Mouse (Mus musculus): ENCODE measurements around the gene Sema3g. TPM values are rescaled to one million over a fixed set of nuclear protein-coding genes. Genes with fewer than 3 reads are reported as not detected.
A peak's percentile ranks its signal among the peaks of the same experiment; 100 is the strongest.

The Sema3g gene
- polyA plus RNA-seq, 1 experiment from 2014 or later: 0.65 TPM

DNA sequence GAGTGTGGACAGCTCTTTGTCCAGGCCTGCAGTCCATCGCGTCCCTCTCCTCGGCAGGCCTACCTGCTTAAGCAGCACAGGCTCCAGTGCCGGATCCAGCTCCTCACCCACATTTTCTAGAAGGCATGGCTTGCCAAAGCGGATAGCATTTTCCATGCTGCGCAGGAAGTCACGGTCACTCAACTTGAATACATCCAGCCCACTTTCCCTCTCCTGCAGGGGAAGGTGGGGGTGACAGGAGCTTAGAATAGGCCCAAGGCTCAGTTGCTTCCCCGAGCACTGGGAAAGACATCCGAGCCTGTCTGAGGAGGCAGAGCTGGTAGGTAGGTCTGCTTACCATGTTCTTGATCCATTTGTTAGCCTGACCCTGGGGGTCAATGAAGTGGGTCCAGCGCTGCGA, 50.0 kb downstream of the Sema3g start:
- no peaks in the 10 kb centered on the region for H3K36me3 ChIP-seq (replicated peaks)
- 83% methylated on average over 11 of the region's 11 CpGs for WGBS
- ATAC-seq (replicated peaks): no peak
- no peak overlapping the region for H3K4me2 ChIP-seq
- no peak overlapping the region for H3K9ac ChIP-seq
- H3K27me3 ChIP-seq (replicated peaks): no peaks in the 10 kb centered on the region
- H3K9me3 ChIP-seq: no peaks in the 10 kb centered on the region
- peaks cover 26% of the 10 kb centered on the region for H3K4me1 ChIP-seq
- H3K27ac ChIP-seq: peak overlapping the region; percentile 73
- no peak overlapping the region for H3K4me3 ChIP-seq

DNA sequence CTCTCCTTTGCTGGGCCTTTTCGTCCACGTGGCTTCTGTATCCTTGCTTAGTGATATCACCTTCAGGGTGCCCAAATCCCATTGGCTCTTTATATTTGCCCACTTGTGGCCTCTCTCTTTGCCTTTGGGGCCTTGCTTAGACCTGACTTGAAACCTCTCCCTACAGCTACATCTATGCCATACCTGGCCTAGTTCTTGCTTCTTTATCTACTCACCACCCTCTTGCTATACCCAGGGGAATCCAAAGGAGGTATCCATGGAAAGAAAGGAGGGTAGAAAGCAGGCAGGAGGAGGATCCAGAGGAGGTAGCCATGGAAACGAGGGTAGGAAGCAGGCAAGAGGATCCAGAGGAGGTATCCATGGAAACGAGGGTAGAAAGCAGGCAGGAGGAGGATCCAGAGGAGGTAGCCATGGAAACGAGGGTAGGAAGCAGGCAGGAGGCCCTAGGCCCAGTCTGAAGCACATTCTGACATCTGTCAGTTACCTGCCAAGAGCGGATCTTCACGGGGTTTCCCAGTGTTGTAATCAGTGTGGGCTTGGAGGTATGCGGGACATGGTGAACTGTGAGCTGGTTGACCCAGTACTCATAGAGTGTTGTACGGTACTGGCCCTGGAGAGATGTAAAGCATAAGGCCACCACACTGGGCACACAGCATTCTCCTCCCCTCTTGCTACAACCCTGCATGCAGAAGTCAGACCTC, 50.8 kb downstream of the Sema3g start:
- no peak overlapping the region for H3K9ac ChIP-seq
- peak; percentile 79 for ATAC-seq (replicated peaks)
- peak overlapping the region; percentile 46 for H3K4me2 ChIP-seq
- H3K4me1 ChIP-seq: peaks cover 26% of the 10 kb centered on the region
- H3K9me3 ChIP-seq: no peaks in the 10 kb centered on the region
- H3K27ac ChIP-seq: peak overlapping the region; percentile 73
- H3K27me3 ChIP-seq (replicated peaks): no peaks in the 10 kb centered on the region
- 18% methylated on average over 9 of the region's 9 CpGs for WGBS
- H3K4me3 ChIP-seq: peak overlapping the region; percentile 24
- no peaks in the 10 kb centered on the region for H3K36me3 ChIP-seq (replicated peaks)

DNA sequence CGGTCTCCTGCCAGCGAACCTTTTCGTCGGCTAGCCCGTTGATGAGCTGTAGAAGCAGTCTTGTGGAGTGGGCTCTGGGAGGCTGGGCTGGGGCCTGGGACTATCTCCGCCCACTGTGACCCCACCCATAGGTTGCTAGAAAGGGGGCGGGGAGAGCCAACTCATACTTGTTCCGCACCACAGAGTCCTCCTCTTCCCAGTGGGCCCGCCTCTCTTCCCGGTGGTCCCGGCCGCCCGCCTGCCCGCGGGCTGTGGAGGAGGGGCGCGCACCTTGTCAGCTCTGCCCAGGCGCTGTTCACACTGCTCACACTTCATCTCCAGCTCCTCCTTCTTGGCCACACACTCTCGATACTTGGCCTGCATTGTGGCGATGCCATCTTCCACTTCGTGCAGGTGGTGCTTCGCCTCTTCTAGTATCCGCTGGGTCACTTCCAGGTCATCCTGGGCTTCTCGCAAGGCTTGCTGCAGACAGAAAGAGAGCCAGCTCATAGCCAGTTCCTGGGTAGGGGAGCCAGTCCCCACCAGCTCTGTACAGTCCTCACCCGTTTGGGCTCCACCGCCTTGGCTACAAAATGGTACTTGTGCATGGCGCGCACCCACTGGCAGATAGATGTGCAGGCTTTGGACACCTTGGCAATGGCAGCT, 51.9 kb downstream of the Sema3g start:
- H3K9ac ChIP-seq: no peak overlapping the region
- peak; percentile 64 for ATAC-seq (replicated peaks)
- peak overlapping the region; percentile 73 for H3K27ac ChIP-seq
- peak overlapping the region; percentile 46 for H3K4me2 ChIP-seq
- 16% methylated on average over 26 of the region's 28 CpGs for WGBS
- H3K9me3 ChIP-seq: no peaks in the 10 kb centered on the region
- no peaks in the 10 kb centered on the region for H3K27me3 ChIP-seq (replicated peaks)
- H3K4me3 ChIP-seq: peak overlapping the region; percentile 24
- peaks cover 26% of the 10 kb centered on the region for H3K4me1 ChIP-seq
- no peaks in the 10 kb centered on the region for H3K36me3 ChIP-seq (replicated peaks)

DNA sequence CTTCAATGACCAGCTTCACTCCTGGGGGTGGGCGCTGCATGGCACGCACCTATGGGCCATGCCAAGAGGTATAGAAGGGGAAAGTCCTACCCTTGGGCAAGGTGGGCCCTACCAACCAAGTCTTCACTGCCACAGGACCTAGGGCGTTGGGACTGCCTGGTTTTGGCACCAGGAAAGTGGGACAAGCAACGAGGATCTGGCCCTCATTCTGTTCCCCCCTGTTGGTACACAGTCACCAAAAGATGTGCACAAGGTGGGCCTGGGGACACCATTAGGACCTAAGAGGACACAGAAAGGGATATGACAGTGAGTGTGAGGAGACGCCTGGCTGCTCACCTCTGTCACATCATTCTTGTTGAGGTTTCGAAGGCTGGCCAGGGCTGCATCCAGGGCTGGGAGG, 53.5 kb downstream of the Sema3g start:
- Histone ChIP-seq H3K27me3 (replicated peaks) (no peaks in the 10 kb centered on the region), H3K9ac (no peak overlapping the region), H3K4me3 (no peak overlapping the region), H3K4me2 (no peak overlapping the region), H3K9me3 (no peaks in the 10 kb centered on the region), H3K4me1 (peaks cover 26% of the 10 kb centered on the region), H3K27ac (no peak overlapping the region), H3K36me3 (replicated peaks) (no peaks in the 10 kb centered on the region)
- no peak for ATAC-seq (replicated peaks)
- 95% methylated on average over 6 of the region's 6 CpGs for WGBS

DNA sequence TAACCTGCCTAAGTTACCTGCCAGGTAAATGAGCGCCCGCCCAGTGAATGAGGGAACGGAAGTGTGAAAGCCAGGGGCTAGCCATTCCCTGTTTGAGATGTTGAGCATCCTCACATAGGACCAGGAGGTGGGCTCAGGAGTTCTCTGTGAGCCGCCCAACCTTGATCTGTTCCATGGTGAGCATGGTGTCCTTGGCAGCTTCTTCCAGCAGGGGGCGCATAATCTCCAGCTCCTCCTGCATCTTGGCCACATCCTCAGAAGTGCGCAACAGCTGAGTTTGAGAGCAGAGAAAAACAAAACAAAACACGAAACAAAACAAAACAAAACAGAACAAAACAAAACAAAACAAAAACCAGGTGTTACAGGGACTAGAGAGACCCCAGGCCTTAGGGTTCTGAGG, 54.5 kb downstream of the Sema3g start:
- Histone ChIP-seq H3K36me3 (replicated peaks) (no peaks in the 10 kb centered on the region), H3K4me1 (peaks cover 26% of the 10 kb centered on the region), H3K9ac (no peak overlapping the region), H3K4me3 (no peak overlapping the region), H3K4me2 (no peak overlapping the region), H3K9me3 (no peaks in the 10 kb centered on the region), H3K27ac (no peak overlapping the region), H3K27me3 (replicated peaks) (no peaks in the 10 kb centered on the region)
- WGBS: 26% methylated on average over 7 of the region's 7 CpGs
- no peak for ATAC-seq (replicated peaks)

Other genes with a start within 250 kb of the Sema3g start
- 53.0 and 63.3 TPM in 2 replicates for gene Glt8d1, start 216.5 kb upstream of the Sema3g start, polyA plus RNA-seq (2015; fragmentation: Nextera tagmentation; extraction: Ambion mirVana)
- 273 and 290 TPM in 2 replicates for gene Spcs1, start 216.2 kb upstream of the Sema3g start, polyA plus RNA-seq (2015; fragmentation: Nextera tagmentation; extraction: Ambion mirVana)
- 134 and 142 TPM in 2 replicates for gene Pbrm1, start 198.7 kb upstream of the Sema3g start, polyA plus RNA-seq (2015; fragmentation: Nextera tagmentation; extraction: Ambion mirVana)
- 47.8 and 55.1 TPM in 2 replicates for gene Gnl3, start 198.7 kb upstream of the Sema3g start, polyA plus RNA-seq (2015; fragmentation: Nextera tagmentation; extraction: Ambion mirVana)
- gene Smim4, start 88.9 kb upstream of the Sema3g start, polyA plus RNA-seq (2015; fragmentation: Nextera tagmentation; extraction: Ambion mirVana): 51.1 and 51.3 TPM in 2 replicates
- 247 and 295 TPM in 2 replicates for gene Nt5dc2, start 86.8 kb upstream of the Sema3g start, polyA plus RNA-seq (2015; fragmentation: Nextera tagmentation; extraction: Ambion mirVana)
- 22.8 TPM in 2 replicates for gene Stab1, start 49.2 kb upstream of the Sema3g start, polyA plus RNA-seq (2015; fragmentation: Nextera tagmentation; extraction: Ambion mirVana)
- 2.9 and 4.6 TPM in 2 replicates for gene Tnnc1, start 9.5 kb upstream of the Sema3g start, polyA plus RNA-seq (2015; fragmentation: Nextera tagmentation; extraction: Ambion mirVana)
- gene Nisch, start 914 bp upstream of the Sema3g start, polyA plus RNA-seq (2015; fragmentation: Nextera tagmentation; extraction: Ambion mirVana): 420 and 426 TPM in 2 replicates
- gene Phf7, start 33.5 kb downstream of the Sema3g start, polyA plus RNA-seq (2015; fragmentation: Nextera tagmentation; extraction: Ambion mirVana): 9.9 TPM in 2 replicates
- 124 and 130 TPM in 2 replicates for gene Bap1, start 33.6 kb downstream of the Sema3g start, polyA plus RNA-seq (2015; fragmentation: Nextera tagmentation; extraction: Ambion mirVana)
- gene Dnah1, start 106.0 kb downstream of the Sema3g start, polyA plus RNA-seq (2015; fragmentation: Nextera tagmentation; extraction: Ambion mirVana): 4.6 and 4.9 TPM in 2 replicates
- 85.9 and 89.5 TPM in 2 replicates for gene Capn7, start 118.8 kb downstream of the Sema3g start, polyA plus RNA-seq (2015; fragmentation: Nextera tagmentation; extraction: Ambion mirVana)
- gene Sh3bp5, start 218.2 kb downstream of the Sema3g start, polyA plus RNA-seq (2015; fragmentation: Nextera tagmentation; extraction: Ambion mirVana): 151 and 161 TPM in 2 replicates